Mouse (Mus musculus) cortical plate, adult 2 months (tissue): ENCODE results near the gene Mxd1.

Source experiments
- CTCF ChIP-seq: fragments of 200-500 bp; IDR thresholded peaks from 2 replicates; pipeline ENCODE4 v1.5.1; 2011; ENCODE audit warnings: mild to moderate bottlenecking, control low read depth, low read length; ENCODE audit not compliant: insufficient read depth; ENCODE audit errors: extremely low read depth
- POLR2A ChIP-seq: fragments of 200-500 bp; IDR thresholded peaks from 2 replicates; pipeline ENCODE4 v1.6.1; 2011; ENCODE audit warnings: mild to moderate bottlenecking, low read length, control low read depth; ENCODE audit not compliant: insufficient read depth; ENCODE audit errors: extremely low read depth

GRCm38 (mm10) chr6:86653026-86653425, 15.9 kb downstream of the Mxd1 start:
- TF ChIP-seq CTCF (no peak), POLR2A (no peak)
